Mouse (Mus musculus) heart, postnatal 0 days (tissue): ENCODE results near the gene Oxsr1. TPM values are rescaled to one million over a fixed set of nuclear protein-coding genes. Genes with fewer than 3 reads are reported as not detected.

Source experiments
- ATAC-seq: fragments of 200-750 bp; cut with Nextera tagmentation; 2 replicates; pipeline ENCODE4 v1.8.0; 2017; ENCODE audit warnings: low read depth, moderate number of reproducible peaks, moderate library complexity; ENCODE audit not compliant: insufficient read depth
- DNase-seq: peaks from one replicate; pipeline ENCODE4 v3.0.0-alpha.2; 2016; ENCODE audit warnings: low spot score
- H3K27ac ChIP-seq: fragments of 300-500 bp; sonication (generic); 2 replicates; pipeline ENCODE4 v1.5.1; 2014; ENCODE audit warnings: low read depth, mild to moderate bottlenecking
- H3K27me3 ChIP-seq: fragments of 300-500 bp; sonication (generic); 2 replicates; pipeline ENCODE4 v1.6.1; 2014; ENCODE audit warnings: low read length, mixed read lengths; ENCODE audit not compliant: control insufficient read depth, insufficient read depth
- H3K36me3 ChIP-seq: fragments of 300-500 bp; sonication (generic); replicated peaks from 2 replicates; pipeline ENCODE4 v1.6.1; 2014; ENCODE audit warnings: low read length, mixed read lengths; ENCODE audit not compliant: control insufficient read depth, insufficient read depth
- H3K4me1 ChIP-seq: fragments of 300-500 bp; sonication (generic); 2 replicates; pipeline ENCODE4 v1.6.1; 2014; ENCODE audit warnings: antibody characterized with exemption; ENCODE audit not compliant: control insufficient read depth, insufficient read depth
- H3K4me2 ChIP-seq: fragments of 300-500 bp; sonication (generic); 2 replicates; pipeline ENCODE4 v1.6.1; 2014; ENCODE audit warnings: low read depth, mild to moderate bottlenecking, low read length, moderate library complexity
- H3K4me3 ChIP-seq: fragments of 300-500 bp; sonication (generic); 2 replicates; pipeline ENCODE4 v1.5.1; 2014; ENCODE audit warnings: low read depth, low read length
- H3K9ac ChIP-seq: fragments of 300-500 bp; sonication (generic); replicated peaks from 2 replicates; pipeline ENCODE4 v1.6.1; 2014; ENCODE audit warnings: low read depth, low read length, mixed read lengths
- H3K9me3 ChIP-seq: fragments of 300-500 bp; sonication (generic); replicated peaks from 2 replicates; pipeline ENCODE4 v1.6.1; 2016; ENCODE audit warnings: low read length; ENCODE audit not compliant: control insufficient read depth
- CTCF ChIP-seq: IDR thresholded peaks from 2 replicates; pipeline ENCODE4 v1.5.1; 2016; ENCODE audit warnings: antibody characterized with exemption, control low read depth, low read depth
- EP300 ChIP-seq: IDR thresholded peaks from 2 replicates; pipeline ENCODE4 v1.6.1; 2016; ENCODE audit warnings: antibody characterized with exemption, low read depth
- WGBS: fragments of 180-500 bp; shearing (Covaris S2); extraction: QIAGEN DNeasy Blood & Tissue Kit; methylation state at CpG from one replicate; pipeline ENCODE4 v1.1.7; 2014; 5-methylcytosine and 5-hydroxymethylcytosine counted together
- polyA plus RNA-seq: library from polyadenylated mRNA; unstranded; fragments of >200 nt; fragmentation: Nextera tagmentation; extraction: Ambion mirVana; gene quantifications from 2 replicates; pipeline ENCODE4 v1.2.1, GENCODE M21; 2015
- total RNA-seq: library from RNA; depleted of rRNA; stranded (reverse); fragments of >200 nt; gene quantifications from 2 replicates; pipeline ENCODE4 v1.2.3, GENCODE M21; 2014; ENCODE audit warnings: low replicate concordance

Gene Oxsr1
- total and polyA plus RNA-seq, 2 experiments from 2014 or later, result 6.7 to 28.1 TPM

DNA sequence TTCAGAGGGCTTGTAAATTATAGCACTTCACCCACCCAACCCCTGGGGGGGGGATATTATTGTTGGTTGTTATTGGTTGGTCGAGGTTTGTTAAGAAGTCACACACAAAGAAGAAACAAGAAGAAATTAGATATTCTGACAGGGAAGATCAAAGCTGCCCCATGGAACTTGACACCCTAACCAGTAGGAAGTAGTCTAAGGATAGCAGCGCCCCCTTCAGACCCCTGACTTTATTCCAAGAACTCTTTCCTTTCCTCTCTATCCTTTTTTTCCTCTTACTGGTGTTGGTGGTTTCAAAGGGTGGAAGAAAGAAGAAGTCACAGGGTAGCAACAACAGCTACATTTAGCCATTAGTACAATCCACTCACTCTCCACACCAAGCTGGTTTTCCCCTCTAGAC, 68.0 kb downstream of the Oxsr1 start:
- Histone ChIP-seq H3K9ac (no peak overlapping the region), H3K9me3 (no peaks in the 10 kb centered on the region), H3K36me3 (peaks cover 81% of the 10 kb centered on the region), H3K4me1 (no peaks in the 10 kb centered on the region), H3K27me3 (no peaks in the 10 kb centered on the region), H3K27ac (no peak overlapping the region), H3K4me2 (no peak overlapping the region), H3K4me3 (no peak overlapping the region)
- DNase-seq (no peak), ATAC-seq (no peak)
- 86% methylated on average over 2 of the region's 2 CpGs for WGBS
- TF ChIP-seq EP300 (no peak), CTCF (no peak)

DNA sequence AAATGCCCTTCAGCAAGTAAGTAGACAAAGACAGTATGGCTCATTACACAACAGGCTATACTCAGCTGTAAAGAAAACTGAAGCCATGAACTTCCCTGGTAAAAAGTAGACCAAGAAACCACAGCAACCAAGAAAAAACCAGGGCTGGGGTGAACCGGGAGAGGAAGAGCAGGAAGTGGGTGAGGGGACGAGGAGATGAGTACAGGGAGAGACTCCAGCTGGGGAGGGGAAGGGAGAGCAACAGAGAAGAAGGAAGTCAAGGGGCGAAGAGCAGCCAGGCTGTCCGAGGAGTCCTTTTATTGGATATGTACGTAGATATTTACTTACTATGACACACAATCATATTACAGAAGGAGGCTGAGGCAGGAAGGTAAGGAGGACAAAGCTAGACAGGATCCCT, 74.2 kb downstream of the Oxsr1 start:
- Histone ChIP-seq H3K4me3 (no peak overlapping the region), H3K9ac (no peak overlapping the region), H3K9me3 (no peaks in the 10 kb centered on the region), H3K4me1 (no peaks in the 10 kb centered on the region), H3K4me2 (no peak overlapping the region), H3K27ac (no peak overlapping the region), H3K27me3 (no peaks in the 10 kb centered on the region), H3K36me3 (peaks cover 62% of the 10 kb centered on the region)
- 70% methylated on average over 5 of the region's 5 CpGs for WGBS
- no peak for ATAC-seq
- TF ChIP-seq CTCF (no peak), EP300 (no peak)
- DNase-seq, result no peak

DNA sequence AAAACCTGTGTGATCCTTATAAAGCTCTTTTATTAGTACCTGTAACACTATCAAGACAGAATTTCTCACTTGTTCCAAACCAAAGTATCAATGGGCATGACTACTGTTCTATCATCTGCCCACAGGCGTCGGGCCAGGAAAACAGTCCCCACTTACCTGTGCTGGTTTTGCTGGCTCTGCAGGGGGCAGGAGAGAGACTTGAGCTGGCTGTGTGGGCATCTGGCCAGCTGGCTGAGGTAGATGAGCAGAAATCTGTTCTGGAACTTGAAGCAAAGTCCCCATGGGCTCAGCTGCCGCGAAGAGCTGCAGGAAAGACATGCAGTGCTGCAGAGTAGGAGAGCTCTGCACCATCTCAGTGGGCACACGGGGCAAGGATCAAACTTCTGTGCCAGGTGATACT, 75.4 kb downstream of the Oxsr1 start:
- WGBS, result 73% methylated on average over 5 of the region's 5 CpGs
- ATAC-seq (no peak), DNase-seq (no peak)
- Histone ChIP-seq H3K36me3 (peaks cover 61% of the 10 kb centered on the region), H3K9ac (no peak overlapping the region), H3K27ac (no peak overlapping the region), H3K4me3 (no peak overlapping the region), H3K9me3 (no peaks in the 10 kb centered on the region), H3K4me1 (no peaks in the 10 kb centered on the region), H3K27me3 (no peaks in the 10 kb centered on the region), H3K4me2 (no peak overlapping the region)
- TF ChIP-seq EP300 (no peak), CTCF (peak; percentile 30; the same call in 1 of the 2 replicates)

DNA sequence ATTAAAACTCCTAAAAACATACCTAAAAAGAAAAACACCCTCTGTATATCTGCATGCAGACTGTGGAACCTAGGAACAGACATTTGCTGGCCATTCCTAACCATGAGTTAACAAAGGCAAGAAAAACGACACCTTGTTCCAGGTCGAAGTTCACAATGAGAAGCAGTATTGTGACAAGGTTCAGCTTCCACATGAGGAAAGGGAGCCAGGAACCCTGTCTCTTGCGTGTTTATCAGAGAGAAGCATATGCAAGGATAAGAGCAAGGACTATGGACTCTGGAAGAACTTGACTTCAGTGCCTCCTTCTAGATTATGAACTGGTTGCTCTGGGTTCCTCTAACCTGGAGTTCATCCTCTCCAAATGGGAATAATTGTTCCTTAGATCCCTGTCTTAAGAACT, 78.2 kb downstream of the Oxsr1 start:
- no peak overlapping the region for H3K9ac ChIP-seq
- H3K4me3 ChIP-seq, result no peak overlapping the region
- no peaks in the 10 kb centered on the region for H3K9me3 ChIP-seq
- no peak overlapping the region for H3K4me2 ChIP-seq
- no peaks in the 10 kb centered on the region for H3K4me1 ChIP-seq
- peaks cover 62% of the 10 kb centered on the region for H3K36me3 ChIP-seq
- H3K27me3 ChIP-seq, result no peaks in the 10 kb centered on the region
- ATAC-seq (no peak), DNase-seq (no peak)
- WGBS, result 93% methylated on average over 3 of the region's 3 CpGs
- TF ChIP-seq EP300 (no peak), CTCF (no peak)
- H3K27ac ChIP-seq, result no peak overlapping the region

DNA sequence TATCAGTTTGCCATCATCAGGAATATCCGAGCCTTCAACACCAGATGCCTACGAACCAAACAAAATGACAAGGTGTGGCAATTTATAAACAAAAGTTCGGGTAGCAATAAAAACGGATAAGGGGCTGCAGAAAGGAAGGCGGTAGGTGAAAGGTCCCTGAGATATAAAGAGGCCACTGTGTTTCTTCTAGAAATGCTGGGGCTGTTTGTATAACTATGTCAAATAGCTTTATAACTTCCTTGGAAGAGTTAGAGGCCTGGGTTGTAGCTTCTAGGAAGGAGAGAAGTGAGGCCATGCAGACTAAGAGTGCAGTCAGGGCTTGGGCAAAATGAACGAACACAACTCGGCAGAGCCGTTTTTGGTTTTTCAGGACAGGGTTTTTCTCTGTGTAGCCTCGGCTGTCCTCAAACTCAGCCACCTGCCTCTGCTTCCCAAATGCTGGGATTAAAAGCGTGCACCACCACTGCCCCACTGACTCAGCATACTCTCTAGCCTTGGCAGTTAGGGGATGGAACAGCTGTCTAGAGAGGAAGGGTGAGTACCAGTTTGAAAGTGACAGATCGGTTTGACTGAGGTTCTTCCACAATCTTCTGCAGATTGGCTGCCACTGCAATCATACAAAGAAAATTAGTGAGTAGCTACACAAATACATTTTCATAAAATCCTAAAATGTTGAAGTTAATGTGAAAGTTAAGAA, 80.9 kb downstream of the Oxsr1 start:
- H3K27me3 ChIP-seq, result no peaks in the 10 kb centered on the region
- ATAC-seq (no peak), DNase-seq (no peak)
- H3K36me3 ChIP-seq, result peaks cover 59% of the 10 kb centered on the region
- H3K27ac ChIP-seq, result no peak overlapping the region
- H3K4me3 ChIP-seq, result no peak overlapping the region
- H3K4me2 ChIP-seq, result no peak overlapping the region
- no peaks in the 10 kb centered on the region for H3K4me1 ChIP-seq
- H3K9me3 ChIP-seq, result no peaks in the 10 kb centered on the region
- no peak overlapping the region for H3K9ac ChIP-seq
- WGBS, result 85% methylated on average over 11 of the region's 11 CpGs
- TF ChIP-seq CTCF, result no peak
- no peak for TF ChIP-seq EP300
